Mouse (Mus musculus) forebrain, embryonic 14.5 days (tissue): ENCODE data around the gene Map4k4. TPM values are rescaled to one million over a fixed set of nuclear protein-coding genes. Genes with fewer than 3 reads are reported as not detected.

ENCODE experiments used
- ATAC-seq: fragments of 200-750 bp; cut with Nextera tagmentation; 2 replicates; pipeline ENCODE4 v1.8.0; 2017; ENCODE audit warnings: mild to moderate bottlenecking, moderate library complexity
- DNase-seq: peaks from one replicate; pipeline ENCODE4 v3.0.0-alpha.2; 2015; ENCODE audit warnings: low spot score
- H3K27ac ChIP-seq: fragments of 300-500 bp; sonication (generic); 2 replicates; pipeline ENCODE4 v1.5.1; 2014; ENCODE audit warnings: low read depth, mild to moderate bottlenecking, control low read depth, low read length, moderate library complexity
- H3K27me3 ChIP-seq: fragments of 300-500 bp; sonication (generic); replicated peaks from 2 replicates; pipeline ENCODE4 v1.6.1; 2014; ENCODE audit warnings: low read length, control low read depth, mixed read lengths; ENCODE audit not compliant: control insufficient read depth, insufficient read depth
- H3K36me3 ChIP-seq: fragments of 300-500 bp; sonication (generic); 2 replicates; pipeline ENCODE4 v1.6.1; 2014; ENCODE audit warnings: low read length, control low read depth; ENCODE audit not compliant: control insufficient read depth, insufficient read depth
- H3K4me1 ChIP-seq: fragments of 300-500 bp; sonication (generic); 2 replicates; pipeline ENCODE4 v1.6.1; 2014; ENCODE audit warnings: antibody characterized with exemption, low read length, control low read depth; ENCODE audit not compliant: control insufficient read depth, insufficient read depth
- H3K4me2 ChIP-seq: fragments of 300-500 bp; sonication (generic); 2 replicates; pipeline ENCODE4 v1.6.1; 2014; ENCODE audit warnings: mild to moderate bottlenecking, control low read depth, low read length
- H3K4me3 ChIP-seq: fragments of 300-500 bp; sonication (generic); 2 replicates; pipeline ENCODE4 v1.5.1; 2014; ENCODE audit warnings: low read depth, low read length, control low read depth
- H3K9ac ChIP-seq: fragments of 300-500 bp; sonication (generic); 2 replicates; pipeline ENCODE4 v1.6.1; 2014; ENCODE audit warnings: mild to moderate bottlenecking, low read length, control low read depth, moderate library complexity
- H3K9me3 ChIP-seq: fragments of 300-500 bp; sonication (generic); replicated peaks from 2 replicates; pipeline ENCODE4 v1.6.1; 2016; ENCODE audit warnings: low read length, control low read depth, mixed read lengths; ENCODE audit not compliant: control insufficient read depth
- WGBS: fragments of 180-500 bp; shearing (Covaris S2); extraction: QIAGEN DNeasy Blood & Tissue Kit; methylation state at CpG from one replicate; pipeline ENCODE4 v1.1.7; 2014; 5-methylcytosine and 5-hydroxymethylcytosine counted together
- polyA plus RNA-seq: library from polyadenylated mRNA; unstranded; fragments of >200 nt; fragmentation: Nextera tagmentation; extraction: Ambion mirVana; gene quantifications from 2 replicates; pipeline ENCODE4 v1.2.1, GENCODE M21; 2014

Map4k4 gene
- polyA plus RNA-seq, 1 experiment from 2014 or later, result 29.2 TPM

DNA sequence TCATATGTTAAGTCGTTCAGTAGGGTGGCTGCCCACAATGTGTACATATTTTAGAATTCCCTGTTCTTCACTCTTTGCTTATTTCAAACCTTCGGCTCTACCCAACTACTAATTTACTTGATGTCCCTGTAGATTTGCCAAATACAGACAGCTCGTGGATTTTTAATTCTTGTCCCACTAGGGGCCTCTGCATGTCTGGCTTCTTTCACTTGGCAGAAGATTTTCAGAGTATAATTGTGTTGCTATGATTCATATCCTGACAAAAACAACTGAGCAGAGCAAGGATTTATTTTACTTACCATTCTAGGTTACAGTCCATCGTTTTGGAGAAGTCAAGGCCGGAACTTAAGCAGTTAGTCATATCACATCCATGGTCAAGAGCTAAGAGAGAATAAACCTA lies 152.4 kb downstream of the Map4k4 start:
- Histone ChIP-seq H3K4me3 (no peak overlapping the region), H3K36me3 (no peaks in the 10 kb centered on the region), H3K27me3 (no peaks in the 10 kb centered on the region), H3K4me1 (no peaks in the 10 kb centered on the region), H3K9me3 (no peaks in the 10 kb centered on the region), H3K27ac (no peak overlapping the region), H3K4me2 (no peak overlapping the region), H3K9ac (no peak overlapping the region)
- no peak for DNase-seq
- WGBS, result 85% methylated on average over 5 of the region's 5 CpGs
- ATAC-seq, result no peak

- Histone ChIP-seq H3K27me3 (no peaks in the 10 kb centered on the region), H3K4me3 (no peak overlapping the region), H3K4me2 (no peak overlapping the region), H3K4me1 (no peaks in the 10 kb centered on the region), H3K9ac (no peak overlapping the region), H3K36me3 (no peaks in the 10 kb centered on the region), H3K27ac (no peak overlapping the region), H3K9me3 (no peaks in the 10 kb centered on the region)
- no peak for DNase-seq
- WGBS, result 79% methylated on average over 7 of the region's 7 CpGs
- ATAC-seq, result no peak
Observed at GRCm38 (mm10) chr1:40055051-40055450, 154.3 kb downstream of the Map4k4 start.

DNA sequence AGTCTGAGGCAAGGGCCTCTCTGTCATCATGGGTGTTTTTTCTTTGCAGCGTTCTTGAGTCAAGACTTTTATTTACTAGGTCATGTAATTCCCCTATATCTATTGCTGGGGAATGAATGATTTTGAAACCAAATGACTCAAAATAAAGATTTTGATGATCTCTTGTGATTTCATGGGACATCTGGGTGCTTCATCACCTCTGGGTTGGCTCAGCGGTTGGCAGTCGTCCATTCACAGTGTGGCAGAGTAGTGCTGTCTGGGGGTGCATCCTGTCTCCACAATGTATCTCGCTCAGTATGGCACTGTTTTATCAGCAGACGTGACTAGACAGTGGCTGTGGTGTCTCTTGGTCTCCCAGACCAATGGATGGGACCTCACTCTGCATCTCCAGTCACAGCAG lies 155.2 kb downstream of the Map4k4 start:
- Histone ChIP-seq H3K4me3 (no peak overlapping the region), H3K4me2 (no peak overlapping the region), H3K27me3 (no peaks in the 10 kb centered on the region), H3K4me1 (no peaks in the 10 kb centered on the region), H3K9me3 (no peaks in the 10 kb centered on the region), H3K36me3 (no peaks in the 10 kb centered on the region), H3K9ac (no peak overlapping the region), H3K27ac (no peak overlapping the region)
- DNase-seq, result no peak
- 81% methylated on average over 5 of the region's 5 CpGs for WGBS
- no peak for ATAC-seq

- ATAC-seq (no peak), DNase-seq (no peak)
- Histone ChIP-seq H3K4me1 (no peaks in the 10 kb centered on the region), H3K9ac (no peak overlapping the region), H3K36me3 (no peaks in the 10 kb centered on the region), H3K4me3 (no peak overlapping the region), H3K27me3 (no peaks in the 10 kb centered on the region), H3K27ac (no peak overlapping the region), H3K4me2 (no peak overlapping the region), H3K9me3 (no peaks in the 10 kb centered on the region)
- WGBS, result 83% methylated on average over 5 of the region's 5 CpGs
Observed at GRCm38 (mm10) chr1:40057351-40057750, 156.6 kb downstream of the Map4k4 start.

GRCm38 (mm10) chr1:40058013-40058412 lies 157.3 kb downstream of the Map4k4 start:
- DNase-seq, result no peak
- Histone ChIP-seq H3K9me3 (no peaks in the 10 kb centered on the region), H3K27ac (no peak overlapping the region), H3K4me2 (no peak overlapping the region), H3K36me3 (no peaks in the 10 kb centered on the region), H3K4me3 (no peak overlapping the region), H3K27me3 (no peaks in the 10 kb centered on the region), H3K4me1 (no peaks in the 10 kb centered on the region), H3K9ac (no peak overlapping the region)
- ATAC-seq, result no peak
- 52% methylated on average over 11 of the region's 11 CpGs for WGBS

DNA sequence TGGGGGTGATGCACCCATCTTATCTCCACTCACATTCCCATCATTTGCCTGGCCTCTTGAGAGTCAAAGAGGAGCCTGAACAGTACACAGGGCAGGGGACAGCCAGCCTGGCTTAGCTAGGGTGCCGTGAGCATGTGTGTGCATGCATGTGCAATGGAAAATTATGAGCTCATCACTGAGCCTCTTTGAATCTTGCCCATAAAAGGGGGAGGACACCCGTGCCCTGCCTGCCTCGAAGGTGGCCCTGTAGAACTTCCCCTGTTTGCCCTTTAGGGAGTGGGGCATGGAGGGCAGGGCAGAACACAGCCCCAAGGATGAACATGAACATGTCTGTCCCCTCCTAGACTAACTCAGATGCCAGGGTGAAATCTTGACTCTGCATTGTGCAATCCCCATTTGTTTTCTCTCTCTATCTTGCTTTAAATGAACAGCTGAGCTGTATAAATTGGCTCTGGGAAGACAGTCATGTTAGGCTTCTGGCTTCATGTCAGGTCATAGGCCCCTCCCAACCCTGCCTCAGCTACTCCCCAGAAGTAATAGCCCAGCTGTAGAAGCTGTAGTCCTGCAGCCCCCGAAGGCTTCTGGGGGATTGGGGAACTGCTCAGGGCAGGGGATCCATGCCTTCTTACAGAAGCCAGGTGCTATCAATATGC lies 158.5 kb downstream of the Map4k4 start:
- H3K9ac ChIP-seq, result no peak overlapping the region

DNA sequence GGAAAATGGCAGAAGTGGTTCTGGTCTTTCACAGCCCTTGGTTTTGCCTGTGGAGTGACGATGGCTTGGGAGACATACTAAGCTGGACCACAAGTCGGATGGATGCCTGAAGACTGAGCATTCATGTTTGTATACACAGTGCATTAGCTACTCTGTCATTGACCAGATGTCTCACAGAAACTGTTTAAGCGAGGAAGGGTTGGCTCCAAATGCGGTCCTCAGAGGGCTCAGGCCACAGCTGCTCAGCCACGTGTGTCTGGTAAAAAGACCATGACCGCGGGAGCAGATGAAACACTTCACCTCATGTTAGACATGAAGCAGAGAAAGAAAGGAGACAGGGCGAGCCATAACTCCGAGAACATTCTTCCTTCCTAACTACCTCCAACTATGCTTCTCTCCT lies 160.6 kb downstream of the Map4k4 start:
- H3K9me3 ChIP-seq, result no peaks in the 10 kb centered on the region
- DNase-seq (no peak), ATAC-seq (no peak)
- H3K4me3 ChIP-seq, result no peak overlapping the region
- H3K9ac ChIP-seq, result no peak overlapping the region
- no peaks in the 10 kb centered on the region for H3K4me1 ChIP-seq
- no peak overlapping the region for H3K4me2 ChIP-seq
- H3K36me3 ChIP-seq, result no peaks in the 10 kb centered on the region
- 86% methylated on average over 9 of the region's 9 CpGs for WGBS
- H3K27ac ChIP-seq, result no peak overlapping the region
- no peaks in the 10 kb centered on the region for H3K27me3 ChIP-seq

More for the DNA sequence above, 158.5 kb downstream of the Map4k4 start:
- H3K4me1 ChIP-seq, result no peaks in the 10 kb centered on the region
- H3K36me3 ChIP-seq, result no peaks in the 10 kb centered on the region
- no peak overlapping the region for H3K4me3 ChIP-seq
- ATAC-seq, result no peak
- no peaks in the 10 kb centered on the region for H3K27me3 ChIP-seq
- DNase-seq, result no peak
- H3K27ac ChIP-seq, result no peak overlapping the region
- 88% methylated on average over 4 of the region's 4 CpGs for WGBS
- no peaks in the 10 kb centered on the region for H3K9me3 ChIP-seq
- no peak overlapping the region for H3K4me2 ChIP-seq

DNA sequence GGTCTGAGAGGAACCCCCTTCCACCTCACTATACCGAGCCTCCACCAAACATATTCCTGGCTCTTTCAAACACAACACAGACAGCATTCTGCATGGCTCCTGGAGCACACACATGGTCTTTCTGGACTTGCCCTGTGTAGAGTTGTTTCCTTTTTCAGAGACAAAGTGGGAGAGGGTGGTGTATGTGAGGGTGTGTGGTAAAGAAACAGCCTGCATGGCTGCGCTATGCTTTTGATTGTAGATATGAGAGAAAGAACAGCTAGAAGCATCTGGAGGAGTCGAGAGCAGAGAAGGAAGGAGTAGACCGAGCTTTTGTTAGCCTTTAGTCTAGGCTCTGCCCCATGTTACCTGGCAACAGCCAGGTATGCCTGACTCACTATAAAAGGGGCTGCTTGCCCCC lies 162.7 kb downstream of the Map4k4 start:
- Histone ChIP-seq H3K27me3 (no peaks in the 10 kb centered on the region), H3K36me3 (no peaks in the 10 kb centered on the region), H3K9me3 (no peaks in the 10 kb centered on the region), H3K27ac (no peak overlapping the region), H3K9ac (no peak overlapping the region), H3K4me1 (no peaks in the 10 kb centered on the region), H3K4me2 (no peak overlapping the region), H3K4me3 (no peak overlapping the region)
- ATAC-seq (no peak), DNase-seq (no peak)
- 67% methylated on average over 4 of the region's 4 CpGs for WGBS

GRCm38 (mm10) chr1:40064508-40064907 lies 163.8 kb downstream of the Map4k4 start:
- no peak overlapping the region for H3K4me3 ChIP-seq
- no peaks in the 10 kb centered on the region for H3K27me3 ChIP-seq
- no peaks in the 10 kb centered on the region for H3K9me3 ChIP-seq
- H3K36me3 ChIP-seq, result no peaks in the 10 kb centered on the region
- no peak overlapping the region for H3K9ac ChIP-seq
- ATAC-seq (no peak), DNase-seq (no peak)
- 90% methylated on average over 8 of the region's 8 CpGs for WGBS
- no peaks in the 10 kb centered on the region for H3K4me1 ChIP-seq
- no peak overlapping the region for H3K27ac ChIP-seq
- no peak overlapping the region for H3K4me2 ChIP-seq
